Mouse (Mus musculus) kidney, embryonic 16.5 days (tissue): ENCODE results near the gene Spsb3. TPM values are rescaled to one million over a fixed set of nuclear protein-coding genes. Genes with fewer than 3 reads are reported as not detected.

Experiments
- ATAC-seq: fragments of 200-750 bp; cut with Nextera tagmentation; 2 replicates; pipeline ENCODE4 v1.8.0; 2017; ENCODE audit warnings: moderate TSS enrichment; ENCODE audit not compliant: low FRiP score, low TSS enrichment
- H3K27ac ChIP-seq: fragments of 300-500 bp; sonication (generic); 2 replicates; pipeline ENCODE4 v1.5.1; 2014; ENCODE audit warnings: low read length
- H3K27me3 ChIP-seq: fragments of 300-500 bp; sonication (generic); 2 replicates; pipeline ENCODE4 v1.6.1; 2014; ENCODE audit warnings: low read length, control low read depth, mixed read lengths; ENCODE audit not compliant: insufficient read depth
- H3K36me3 ChIP-seq: fragments of 300-500 bp; sonication (generic); 2 replicates; pipeline ENCODE4 v1.6.1; 2014; ENCODE audit warnings: low read length, control low read depth, mixed read lengths; ENCODE audit not compliant: insufficient read depth
- H3K4me1 ChIP-seq: fragments of 300-500 bp; sonication (generic); 2 replicates; pipeline ENCODE4 v1.6.1; 2014; ENCODE audit warnings: low read length, control low read depth, mixed read lengths; ENCODE audit not compliant: insufficient read depth
- H3K4me2 ChIP-seq: fragments of 300-500 bp; sonication (generic); replicated peaks from 2 replicates; pipeline ENCODE4 v1.6.1; 2014; ENCODE audit warnings: low read depth, low read length
- H3K4me3 ChIP-seq: fragments of 300-500 bp; sonication (generic); 2 replicates; pipeline ENCODE4 v1.5.1; 2014; ENCODE audit warnings: mild to moderate bottlenecking, low read length
- H3K9ac ChIP-seq: fragments of 300-500 bp; sonication (generic); replicated peaks from 2 replicates; pipeline ENCODE4 v1.6.1; 2014; ENCODE audit warnings: low read length
- H3K9me3 ChIP-seq: fragments of 300-500 bp; sonication (generic); 2 replicates; pipeline ENCODE4 v1.6.1; 2016; ENCODE audit warnings: low read length, control low read depth
- WGBS: fragments of 180-500 bp; shearing (Covaris S2); extraction: QIAGEN DNeasy Blood & Tissue Kit; methylation state at CpG from one replicate; pipeline ENCODE4 v1.1.7; 2014; 5-methylcytosine and 5-hydroxymethylcytosine counted together
- polyA plus RNA-seq: library from polyadenylated mRNA; unstranded; fragments of >200 nt; fragmentation: Nextera tagmentation; extraction: Ambion mirVana; gene quantifications from 2 replicates; pipeline ENCODE4 v1.2.1, GENCODE M21; 2015

Gene Spsb3
- polyA plus RNA-seq, 1 experiment from 2014 or later: 50.4 TPM

- H3K27ac ChIP-seq: no peak within 1 kb of the TSS
- H3K36me3 ChIP-seq: peaks cover 17% of the 10 kb centered on the region
- H3K27me3 ChIP-seq: no peaks in the 10 kb centered on the region
- no peak within 1 kb of the TSS for H3K9ac ChIP-seq
- WGBS: 92% methylated on average over 8 of the region's 8 CpGs
- H3K4me1 ChIP-seq: no peaks in the 10 kb centered on the region
- no peaks in the 10 kb centered on the region for H3K9me3 ChIP-seq
- H3K4me3 ChIP-seq: no peak within 1 kb of the TSS
- ATAC-seq: no peak
- H3K4me2 ChIP-seq: no peak within 1 kb of the TSS
Measured at GRCm38 (mm10) chr17:24865776-24866175, 20.7 kb upstream of the Spsb3 start, which contains the start of gene Igfals. Gene Igfals (plus strand): TSS chr17:24865997.

- Histone ChIP-seq H3K4me1 (no peaks in the 10 kb centered on the region), H3K9ac (no peak overlapping the region), H3K27ac (no peak overlapping the region), H3K4me3 (no peak overlapping the region), H3K27me3 (no peaks in the 10 kb centered on the region), H3K36me3 (peaks cover 7% of the 10 kb centered on the region; the same call in 1 of the 2 replicates), H3K9me3 (no peaks in the 10 kb centered on the region), H3K4me2 (no peak overlapping the region)
- ATAC-seq: no peak
- WGBS: 92% methylated on average over 10 of the region's 10 CpGs
Measured at GRCm38 (mm10) chr17:24867914-24868313, 18.5 kb upstream of the Spsb3 start.

- no peaks in the 10 kb centered on the region for H3K4me1 ChIP-seq
- H3K4me3 ChIP-seq: no peak overlapping the region
- no peak overlapping the region for H3K4me2 ChIP-seq
- no peaks in the 10 kb centered on the region for H3K27me3 ChIP-seq
- H3K9ac ChIP-seq: no peak overlapping the region
- H3K27ac ChIP-seq: no peak overlapping the region
- WGBS: 50% methylated on average over 4 of the region's 4 CpGs
- no peak for ATAC-seq
- H3K36me3 ChIP-seq: no peaks in the 10 kb centered on the region
- H3K9me3 ChIP-seq: no peaks in the 10 kb centered on the region
Measured at GRCm38 (mm10) chr17:24873695-24874404, 12.6 kb upstream of the Spsb3 start.

- WGBS: 52% methylated on average over 1 of the region's 1 CpGs
- no peak for ATAC-seq
Measured at GRCm38 (mm10) chr17:24874405-24874745, 12.1 kb upstream of the Spsb3 start.

DNA sequence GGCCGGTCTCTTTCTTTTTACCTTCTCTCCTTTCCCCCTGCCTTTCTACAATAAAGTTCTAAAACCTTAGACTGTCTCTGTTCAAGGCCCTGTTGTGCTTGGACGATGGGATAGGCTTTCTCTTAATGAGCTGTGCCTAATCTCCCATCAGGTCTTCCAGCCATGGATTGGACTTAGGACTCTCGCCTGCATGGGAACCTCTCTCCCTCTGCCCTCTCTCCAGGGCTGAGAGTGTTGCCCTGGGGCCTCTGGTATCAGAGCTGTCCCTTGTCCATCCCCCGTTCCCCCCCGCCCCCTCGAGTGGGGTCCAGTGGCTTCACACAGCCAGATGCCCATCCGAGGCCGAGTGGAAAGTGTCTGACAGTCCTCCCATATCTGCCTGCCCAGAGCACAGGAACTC lies 11.5 kb upstream of the Spsb3 start:
- Histone ChIP-seq H3K36me3 (no peaks in the 10 kb centered on the region), H3K27me3 (no peaks in the 10 kb centered on the region), H3K4me3 (no peak overlapping the region), H3K27ac (no peak overlapping the region), H3K9me3 (no peaks in the 10 kb centered on the region), H3K4me1 (no peaks in the 10 kb centered on the region), H3K9ac (no peak overlapping the region), H3K4me2 (no peak overlapping the region)
- ATAC-seq: no peak
- 78% methylated on average over 8 of the region's 8 CpGs for WGBS

More at GRCm38 (mm10) chr17:24874405-24874745, 12.1 kb upstream of the Spsb3 start:
- no peaks in the 10 kb centered on the region for H3K4me1 ChIP-seq
- no peak overlapping the region for H3K9ac ChIP-seq
- H3K9me3 ChIP-seq: no peaks in the 10 kb centered on the region
- no peak overlapping the region for H3K27ac ChIP-seq
- H3K27me3 ChIP-seq: no peaks in the 10 kb centered on the region
- H3K4me3 ChIP-seq: no peak overlapping the region
- H3K4me2 ChIP-seq: no peak overlapping the region
- no peaks in the 10 kb centered on the region for H3K36me3 ChIP-seq

- Histone ChIP-seq H3K4me1 (no peaks in the 10 kb centered on the region), H3K27ac (peak overlapping the region; percentile 54), H3K9ac (peak overlapping the region; percentile 43; the same call in 1 of the 2 replicates), H3K27me3 (no peaks in the 10 kb centered on the region), H3K4me2 (no peak overlapping the region), H3K9me3 (no peaks in the 10 kb centered on the region), H3K36me3 (no peaks in the 10 kb centered on the region), H3K4me3 (no peak overlapping the region)
- WGBS: 56% methylated on average over 10 of the region's 10 CpGs
- peak; percentile 52; the same call in 1 of the 2 replicates for ATAC-seq
Measured at GRCm38 (mm10) chr17:24877336-24878116, 8.9 kb upstream of the Spsb3 start.

DNA sequence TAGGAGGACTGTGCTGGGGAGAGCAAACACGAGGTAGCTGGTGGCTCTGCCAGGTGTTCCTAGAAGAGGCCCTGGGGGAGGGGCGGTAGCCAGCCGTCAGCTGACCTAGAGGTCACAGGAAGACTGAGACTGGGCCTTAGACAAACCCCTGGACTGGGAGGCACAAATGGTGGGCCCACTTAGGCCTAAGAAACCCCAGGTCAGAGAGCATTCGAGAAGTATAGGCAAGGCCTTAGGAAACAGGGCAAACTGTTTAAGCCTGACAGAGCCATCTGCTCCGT lies 8.4 kb upstream of the Spsb3 start:
- no peak overlapping the region for H3K4me3 ChIP-seq
- H3K36me3 ChIP-seq: 0 out of 2 replicates have a peak, but pooled peaks cover 3% of the 10 kb centered on the region
- H3K27ac ChIP-seq: peak overlapping the region; percentile 54
- no peak overlapping the region for H3K4me2 ChIP-seq
- H3K27me3 ChIP-seq: no peaks in the 10 kb centered on the region
- H3K9ac ChIP-seq: peak overlapping the region; percentile 43; the same call in 1 of the 2 replicates
- H3K9me3 ChIP-seq: no peaks in the 10 kb centered on the region
- 26% methylated on average over 5 of the region's 5 CpGs for WGBS
- H3K4me1 ChIP-seq: no peaks in the 10 kb centered on the region
- no peak for ATAC-seq

DNA sequence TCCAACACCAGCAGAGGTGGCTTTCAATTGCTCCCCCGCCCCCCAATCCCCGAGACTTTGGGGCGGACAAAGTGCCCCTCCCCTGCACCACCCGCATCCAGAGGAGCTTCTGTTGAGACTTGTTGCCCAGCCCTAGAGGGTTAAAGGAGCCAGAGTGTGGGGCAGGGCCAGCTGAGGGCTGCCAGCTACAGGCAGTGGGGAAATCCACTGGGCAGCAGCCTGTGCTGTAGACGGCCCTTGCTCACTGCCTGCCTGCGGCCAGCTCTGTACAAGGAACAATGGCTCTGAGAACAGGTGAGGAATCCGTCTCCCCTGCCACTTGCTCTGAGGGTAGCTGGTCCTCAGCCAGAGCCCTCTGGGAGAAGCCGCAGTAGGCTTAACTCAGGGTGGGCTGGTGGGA lies 7.9 kb upstream of the Spsb3 start:
- H3K9me3 ChIP-seq: no peaks in the 10 kb centered on the region
- no peaks in the 10 kb centered on the region for H3K4me1 ChIP-seq
- ATAC-seq: no peak
- H3K27ac ChIP-seq: no peak overlapping the region
- 70% methylated on average over 8 of the region's 8 CpGs for WGBS
- no peaks in the 10 kb centered on the region for H3K27me3 ChIP-seq
- H3K36me3 ChIP-seq: 0 out of 2 replicates have a peak, but pooled peaks cover 3% of the 10 kb centered on the region
- H3K9ac ChIP-seq: peak overlapping the region; percentile 43; the same call in 1 of the 2 replicates
- H3K4me2 ChIP-seq: no peak overlapping the region
- H3K4me3 ChIP-seq: no peak overlapping the region

GRCm38 (mm10) chr17:24881738-24882440 lies 4.6 kb upstream of the Spsb3 start:
- no peaks in the 10 kb centered on the region for H3K9me3 ChIP-seq
- H3K4me1 ChIP-seq: peaks cover 6% of the 10 kb centered on the region
- 44% methylated on average over 7 of the region's 7 CpGs for WGBS
- H3K27me3 ChIP-seq: no peaks in the 10 kb centered on the region
- no peak overlapping the region for H3K27ac ChIP-seq
- H3K9ac ChIP-seq: no peak overlapping the region
- no peak overlapping the region for H3K4me3 ChIP-seq
- H3K36me3 ChIP-seq: 0 out of 2 replicates have a peak, but pooled peaks cover 3% of the 10 kb centered on the region
- H3K4me2 ChIP-seq: no peak overlapping the region
- ATAC-seq: no peak
